Mouse (Mus musculus): ENCODE results near the gene Aldh3b1. TPM values are rescaled to one million over a fixed set of nuclear protein-coding genes. Genes with fewer than 3 reads are reported as not detected.

Aldh3b1 gene
- polyA plus RNA-seq, 1 experiment from 2014 or later: 2.7 TPM

GRCm38 (mm10) chr19:3890181-3890580 is 39.4 kb downstream of the Aldh3b1 start:
- H3K9ac ChIP-seq: no peak overlapping the region
- H3K36me3 ChIP-seq: peaks cover 81% of the 10 kb centered on the region
- H3K27ac ChIP-seq: no peak overlapping the region
- no peaks in the 10 kb centered on the region for H3K9me3 ChIP-seq
- ATAC-seq (ENCODE audit: insufficient number of reproducible peaks, low FRiP score, low TSS enrichment, low read depth): no peak
- no peak overlapping the region for H3K4me3 ChIP-seq
- no peaks in the 10 kb centered on the region for H3K27me3 ChIP-seq
- 85% methylated on average over 8 of the region's 8 CpGs for WGBS
- no peaks in the 10 kb centered on the region for H3K4me1 ChIP-seq
- H3K4me2 ChIP-seq: no peak overlapping the region

- peaks cover 75% of the 10 kb centered on the region for H3K36me3 ChIP-seq
These were observed 40.5 kb downstream of the Aldh3b1 start for GRCm38 (mm10) chr19:3889096-3889495.

GRCm38 (mm10) chr19:3884325-3884990 is 45.1 kb downstream of the Aldh3b1 start:
- Histone ChIP-seq H3K27ac (no peak overlapping the region), H3K4me2 (no peak overlapping the region), H3K36me3 (peaks cover 30% of the 10 kb centered on the region), H3K27me3 (no peaks in the 10 kb centered on the region), H3K4me3 (no peak overlapping the region), H3K9ac (no peak overlapping the region), H3K4me1 (0 out of 2 replicates have a peak, but pooled peaks cover 5% of the 10 kb centered on the region), H3K9me3 (no peaks in the 10 kb centered on the region)
- no peak for ATAC-seq (ENCODE audit: insufficient number of reproducible peaks, low FRiP score, low TSS enrichment, low read depth)
- 60% methylated on average over 6 of the region's 6 CpGs for WGBS

More at GRCm38 (mm10) chr19:3889096-3889495, 40.5 kb downstream of the Aldh3b1 start:
- H3K9me3 ChIP-seq: no peaks in the 10 kb centered on the region
- 82% methylated on average over 5 of the region's 5 CpGs for WGBS
- ATAC-seq (ENCODE audit: insufficient number of reproducible peaks, low FRiP score, low TSS enrichment, low read depth): no peak
- H3K27me3 ChIP-seq: no peaks in the 10 kb centered on the region
- H3K9ac ChIP-seq: no peak overlapping the region
- no peak overlapping the region for H3K4me3 ChIP-seq
- 0 out of 2 replicates have a peak, but pooled peaks cover 2% of the 10 kb centered on the region for H3K4me1 ChIP-seq
- no peak overlapping the region for H3K4me2 ChIP-seq
- no peak overlapping the region for H3K27ac ChIP-seq

GRCm38 (mm10) chr19:3882214-3882613 is 47.4 kb downstream of the Aldh3b1 start:
- Histone ChIP-seq H3K4me2 (no peak overlapping the region), H3K27me3 (no peaks in the 10 kb centered on the region), H3K9ac (no peak overlapping the region), H3K27ac (no peak overlapping the region), H3K4me3 (no peak overlapping the region), H3K9me3 (no peaks in the 10 kb centered on the region), H3K36me3 (peaks cover 19% of the 10 kb centered on the region; the same call in 1 of the 2 replicates), H3K4me1 (0 out of 2 replicates have a peak, but pooled peaks cover 5% of the 10 kb centered on the region)
- WGBS: 86% methylated on average over 4 of the region's 4 CpGs
- no peak for ATAC-seq (ENCODE audit: insufficient number of reproducible peaks, low FRiP score, low TSS enrichment, low read depth)

GRCm38 (mm10) chr19:3880054-3880848 is 49.4 kb downstream of the Aldh3b1 start:
- no peaks in the 10 kb centered on the region for H3K27me3 ChIP-seq
- H3K36me3 ChIP-seq: peaks cover 17% of the 10 kb centered on the region; the same call in 1 of the 2 replicates
- H3K4me1 ChIP-seq: 0 out of 2 replicates have a peak, but pooled peaks cover 5% of the 10 kb centered on the region
- H3K9me3 ChIP-seq: no peaks in the 10 kb centered on the region
- no peak overlapping the region for H3K9ac ChIP-seq
- no peak overlapping the region for H3K4me2 ChIP-seq
- no peak for ATAC-seq (ENCODE audit: insufficient number of reproducible peaks, low FRiP score, low TSS enrichment, low read depth)
- H3K27ac ChIP-seq: no peak overlapping the region
- no peak overlapping the region for H3K4me3 ChIP-seq
- WGBS: 59% methylated on average over 6 of the region's 6 CpGs

- H3K4me2 ChIP-seq: no peak overlapping the region
- H3K9me3 ChIP-seq: no peaks in the 10 kb centered on the region
- no peak overlapping the region for H3K9ac ChIP-seq
- WGBS: 72% methylated on average over 7 of the region's 7 CpGs
- H3K4me3 ChIP-seq: no peak overlapping the region
- no peak overlapping the region for H3K27ac ChIP-seq
- H3K36me3 ChIP-seq: 0 out of 2 replicates have a peak, but pooled peaks cover 11% of the 10 kb centered on the region
- 0 out of 2 replicates have a peak, but pooled peaks cover 2% of the 10 kb centered on the region for H3K4me1 ChIP-seq
- no peaks in the 10 kb centered on the region for H3K27me3 ChIP-seq
- no peak for ATAC-seq (ENCODE audit: insufficient number of reproducible peaks, low FRiP score, low TSS enrichment, low read depth)
These were observed 54.6 kb downstream of the Aldh3b1 start for GRCm38 (mm10) chr19:3875045-3875444.

- Histone ChIP-seq H3K9me3 (no peaks in the 10 kb centered on the region), H3K4me1 (no peaks in the 10 kb centered on the region), H3K4me2 (no peak overlapping the region), H3K27me3 (no peaks in the 10 kb centered on the region), H3K27ac (no peak overlapping the region), H3K36me3 (0 out of 2 replicates have a peak, but pooled peaks cover 11% of the 10 kb centered on the region), H3K4me3 (no peak overlapping the region), H3K9ac (no peak overlapping the region)
- ATAC-seq (ENCODE audit: insufficient number of reproducible peaks, low FRiP score, low TSS enrichment, low read depth): no peak
- 65% methylated on average over 4 of the region's 4 CpGs for whole genome bisulfite sequencing
These were observed 57.2 kb downstream of the Aldh3b1 start for GRCm38 (mm10) chr19:3872373-3872772.

- H3K4me3 ChIP-seq: no peak overlapping the region
- no peak overlapping the region for H3K27ac ChIP-seq
- no peak overlapping the region for H3K4me2 ChIP-seq
- H3K4me1 ChIP-seq: no peaks in the 10 kb centered on the region
- no peak for ATAC-seq (ENCODE audit: insufficient number of reproducible peaks, low FRiP score, low TSS enrichment, low read depth)
- no peaks in the 10 kb centered on the region for H3K27me3 ChIP-seq
- 0 out of 2 replicates have a peak, but pooled peaks cover 2% of the 10 kb centered on the region for H3K36me3 ChIP-seq
- H3K9me3 ChIP-seq: no peaks in the 10 kb centered on the region
- no peak overlapping the region for H3K9ac ChIP-seq
These were observed 58.1 kb downstream of the Aldh3b1 start for GRCm38 (mm10) chr19:3871468-3871867.

GRCm38 (mm10) chr19:3868290-3868689 is 61.3 kb downstream of the Aldh3b1 start:
- Histone ChIP-seq H3K27ac (0 out of 2 replicates have a peak overlapping the region, but pooled peaks have one; percentile 14), H3K9me3 (no peaks in the 10 kb centered on the region), H3K4me2 (no peak overlapping the region), H3K4me3 (no peak overlapping the region), H3K36me3 (peaks cover 11% of the 10 kb centered on the region; the same call in 1 of the 2 replicates), H3K4me1 (no peaks in the 10 kb centered on the region), H3K9ac (no peak overlapping the region), H3K27me3 (no peaks in the 10 kb centered on the region)
- 55% methylated on average over 1 of the region's 1 CpGs for WGBS
- no peak for ATAC-seq (ENCODE audit: insufficient number of reproducible peaks, low FRiP score, low TSS enrichment, low read depth)

GRCm38 (mm10) chr19:3864960-3865359 is 64.6 kb downstream of the Aldh3b1 start:
- 79% methylated on average over 2 of the region's 2 CpGs for WGBS
- no peaks in the 10 kb centered on the region for H3K27me3 ChIP-seq
- no peak overlapping the region for H3K9ac ChIP-seq
- ATAC-seq (ENCODE audit: insufficient number of reproducible peaks, low FRiP score, low TSS enrichment, low read depth): no peak
- H3K4me3 ChIP-seq: no peak overlapping the region
- no peaks in the 10 kb centered on the region for H3K9me3 ChIP-seq
- no peaks in the 10 kb centered on the region for H3K4me1 ChIP-seq
- H3K36me3 ChIP-seq: peaks cover 11% of the 10 kb centered on the region; the same call in 1 of the 2 replicates
- no peak overlapping the region for H3K27ac ChIP-seq
- no peak overlapping the region for H3K4me2 ChIP-seq

All from limb, embryonic 15.5 days (tissue).